Mouse (Mus musculus) adrenal gland, adult 8-10 months (tissue): ENCODE results near the gene Pde1c. TPM values are rescaled to one million over a fixed set of nuclear protein-coding genes. Genes with fewer than 3 reads are reported as not detected.

Experiments
- DNase-seq: peaks from one replicate; pipeline ENCODE4 v3.0.0; 2022
- total RNA-seq, 4 experiments: library from RNA; stranded (reverse); gene quantifications; 2 replicates each; pipeline ENCODE4 v1.2.4; 2022

Pde1c gene
- total RNA-seq, 4 experiments from 2014 or later = 0.14 to 0.40 (median 0.29) TPM

DNA sequence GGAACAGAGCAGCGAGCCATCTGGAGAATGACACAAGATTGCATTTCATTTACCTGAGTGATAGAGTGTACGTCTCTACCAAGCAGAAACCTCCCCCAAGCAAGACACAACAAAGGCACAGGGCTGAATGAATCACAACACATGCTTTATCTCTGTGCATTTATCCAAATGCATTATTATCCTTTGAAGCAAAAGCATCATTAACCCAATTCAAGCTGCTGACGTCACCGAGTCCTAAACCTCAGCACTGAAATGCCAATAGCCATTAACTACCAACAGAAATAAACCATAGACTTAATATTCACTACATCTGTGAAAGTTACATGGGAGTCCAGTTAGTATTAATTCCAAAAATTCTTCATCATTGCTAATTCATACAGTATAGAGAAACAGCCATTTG, 127.4 kb downstream of the Pde1c start:
- no peak for DNase-seq

DNA sequence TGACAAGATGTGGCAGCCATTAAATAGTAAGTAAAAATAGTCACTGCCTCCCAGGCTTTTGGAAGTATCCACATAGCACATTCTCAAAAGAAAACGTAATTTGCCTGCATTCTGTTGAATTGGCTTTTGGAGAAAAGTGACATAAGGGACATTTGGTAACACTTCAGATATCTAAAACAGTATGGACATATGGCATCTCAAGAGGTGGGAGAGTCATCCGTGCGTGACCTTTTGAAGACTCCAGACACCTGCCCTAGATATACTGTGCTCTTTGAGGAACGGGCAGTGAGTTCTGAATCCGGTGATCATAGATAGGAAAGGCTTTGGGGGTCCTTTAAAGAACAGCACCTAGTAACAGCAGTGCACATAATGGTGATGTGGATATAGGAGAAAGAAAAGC, 143.1 kb downstream of the Pde1c start:
- no peak for DNase-seq

DNA sequence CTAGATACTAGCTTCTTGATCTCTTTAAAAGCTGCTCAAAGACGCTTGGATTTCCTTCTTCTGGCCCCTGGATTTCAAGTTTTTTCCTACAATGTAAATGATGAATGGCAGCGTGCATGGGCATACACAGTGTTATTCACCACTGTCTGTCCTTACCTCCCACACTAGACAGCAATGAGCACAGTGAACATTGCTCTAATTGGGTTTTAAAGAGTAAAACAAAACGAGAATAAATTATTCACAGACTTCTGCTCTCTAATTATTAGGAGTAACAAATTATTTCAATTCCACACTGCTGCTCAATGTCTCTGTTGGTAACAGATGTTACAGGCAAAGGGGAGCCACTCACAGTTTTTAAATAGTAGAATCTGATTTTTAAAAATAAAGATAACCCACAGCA, 146.0 kb downstream of the Pde1c start:
- no peak for DNase-seq

DNA sequence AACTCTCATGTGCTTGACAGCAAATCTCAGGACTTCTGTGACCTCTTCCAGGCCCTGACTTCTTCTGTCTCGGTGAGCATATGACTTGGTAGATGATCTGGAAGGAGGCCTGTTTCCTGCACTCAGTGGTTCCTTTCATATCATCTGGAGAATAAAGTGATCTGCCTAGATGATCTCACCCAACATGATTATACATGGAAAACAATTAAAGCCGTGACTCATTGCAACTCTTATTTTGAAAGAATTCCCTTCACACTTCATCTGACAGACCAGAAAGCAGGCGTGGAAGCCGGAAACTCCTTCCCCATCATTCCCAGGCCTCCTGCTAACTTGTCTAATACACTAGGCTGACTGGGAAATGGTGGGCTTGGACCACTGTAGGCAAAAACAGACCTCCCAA, 152.7 kb downstream of the Pde1c start:
- DNase-seq = no peak

GRCm38 (mm10) chr6:56389178-56389577, 179.7 kb downstream of the Pde1c start:
- DNase-seq = no peak

DNA sequence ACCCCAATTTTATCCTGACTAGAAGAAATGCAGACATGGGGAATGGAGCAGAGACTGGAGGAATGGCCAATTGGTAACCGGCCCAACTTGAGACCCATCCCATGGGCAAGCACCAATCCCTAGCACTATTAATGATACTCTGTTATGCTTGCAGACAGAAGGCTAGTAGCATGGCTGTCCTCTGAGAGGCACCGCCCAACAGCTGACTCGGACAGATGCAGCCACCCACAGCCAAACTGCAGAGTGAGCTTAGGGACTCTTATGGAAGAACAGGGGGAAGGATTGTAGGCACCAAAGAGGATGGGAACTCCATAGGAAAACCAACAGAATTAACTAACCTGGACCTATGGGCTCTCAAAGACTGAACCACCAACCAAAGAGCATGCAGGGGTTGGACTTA, 192.5 kb downstream of the Pde1c start:
- no peak for DNase-seq

DNA sequence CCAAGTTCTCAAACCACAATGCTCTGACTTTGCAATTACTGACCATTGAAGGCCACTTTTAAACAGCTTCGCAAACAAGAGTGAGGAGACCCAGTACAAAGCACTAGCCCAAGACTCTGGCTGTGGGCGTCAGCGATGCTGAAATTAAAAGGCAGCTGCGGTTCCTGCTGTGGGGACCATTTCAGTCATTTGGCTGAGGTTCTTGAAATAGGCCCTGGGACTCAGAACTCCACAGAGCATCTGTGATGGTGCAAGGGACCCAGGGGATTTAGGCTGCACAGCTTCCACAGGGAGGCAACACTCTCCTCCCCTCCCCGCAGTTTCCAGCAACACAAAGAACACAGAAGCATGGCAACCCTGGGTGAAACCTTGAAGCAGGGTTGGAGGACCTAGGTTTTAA, 194.7 kb downstream of the Pde1c start:
- no peak for DNase-seq

DNA sequence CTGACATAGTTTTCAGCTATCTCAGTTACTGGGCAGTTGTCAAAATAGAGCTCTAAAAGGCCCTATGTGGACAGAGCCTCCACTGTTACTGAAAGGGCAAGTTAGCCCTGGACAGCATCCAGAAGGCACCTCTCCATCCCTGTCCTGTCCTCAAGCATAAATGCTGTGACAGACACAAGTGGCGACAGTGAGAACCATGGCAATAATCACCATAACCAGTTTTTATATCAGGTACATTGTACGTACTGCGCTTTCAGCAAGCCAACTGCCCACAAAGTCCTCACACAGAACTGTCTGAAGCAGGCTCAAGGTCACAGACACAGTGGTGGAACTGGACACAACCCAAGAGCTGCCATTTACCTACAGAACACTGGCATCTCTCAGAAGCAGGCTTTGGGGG, 195.2 kb downstream of the Pde1c start:
- no peak for DNase-seq

DNA sequence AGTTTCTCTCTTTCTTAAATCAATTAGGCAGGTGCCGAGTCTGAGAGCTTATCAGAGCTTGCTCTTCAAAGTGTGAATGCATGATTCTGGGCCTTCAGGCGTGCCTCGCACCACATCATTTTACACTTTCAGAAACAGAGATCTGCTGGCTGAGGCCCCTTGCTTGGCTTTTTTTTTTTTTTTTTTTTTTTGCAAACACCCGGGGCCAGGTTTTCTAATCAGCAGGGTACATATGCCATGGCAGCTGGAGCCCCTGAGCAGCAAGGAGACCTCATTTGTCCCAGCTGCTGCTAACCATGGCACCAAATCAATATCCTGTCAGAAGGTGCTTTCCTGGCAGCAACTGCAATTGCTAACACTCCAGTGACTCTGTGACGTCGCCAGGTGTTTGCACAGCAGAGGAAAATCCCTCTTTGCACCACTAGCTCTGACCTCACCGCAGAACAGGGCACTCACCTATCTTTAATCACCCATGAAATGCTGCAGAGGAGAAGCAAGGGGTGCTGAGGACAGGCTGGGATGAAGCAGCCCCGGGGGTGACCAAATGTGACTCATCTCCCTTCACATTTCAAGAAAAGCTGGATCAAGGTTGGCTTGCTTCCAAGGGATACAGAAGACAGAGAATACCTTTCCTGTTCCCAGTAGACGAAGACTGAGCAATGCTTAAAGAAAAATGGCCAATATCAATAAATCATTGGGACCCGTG, 195.7 kb downstream of the Pde1c start:
- DNase-seq = no peak

DNA sequence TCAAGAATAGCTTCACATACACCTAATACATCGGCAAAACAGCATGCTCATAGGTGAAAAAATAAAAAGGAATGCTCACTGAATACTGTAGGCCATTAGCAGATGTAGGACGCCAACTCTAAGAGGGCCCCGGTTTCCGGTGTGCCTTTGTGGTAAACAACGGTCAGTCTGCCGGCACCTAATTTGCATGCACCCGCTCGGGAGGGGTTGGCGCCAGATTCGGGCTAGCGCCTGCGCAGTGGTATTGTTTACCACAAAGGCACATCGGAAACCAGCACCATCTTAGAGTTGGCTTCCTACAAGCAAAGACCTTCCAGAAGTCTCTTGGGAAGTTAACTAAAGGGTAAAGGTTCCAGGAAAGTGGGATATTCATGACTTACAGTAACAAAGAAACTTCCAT, 199.4 kb downstream of the Pde1c start:
- DNase-seq = no peak

- no peak for DNase-seq
Measured at GRCm38 (mm10) chr6:56368116-56368515, 200.8 kb downstream of the Pde1c start.

DNA sequence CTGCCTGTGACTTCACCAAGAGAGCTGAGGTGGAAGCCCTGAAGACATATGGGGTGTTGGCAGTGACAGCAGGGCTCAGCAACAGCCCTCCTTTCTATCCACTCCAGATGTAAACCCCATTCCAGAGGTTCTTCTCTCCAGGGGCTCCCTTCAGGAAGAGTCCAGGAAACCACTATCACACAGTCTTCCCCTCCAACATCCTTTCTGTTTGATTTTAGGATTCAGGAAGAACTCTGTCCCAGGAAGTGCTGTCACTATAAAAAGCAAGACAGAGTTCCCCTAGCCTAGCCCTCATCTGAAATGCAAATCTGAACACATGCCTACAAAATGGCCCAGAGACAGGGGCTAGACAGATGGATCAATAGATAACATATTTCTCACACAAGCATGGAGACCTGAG, 201.6 kb downstream of the Pde1c start:
- no peak for DNase-seq

GRCm38 (mm10) chr6:56362650-56363049, 206.3 kb downstream of the Pde1c start:
- no peak for DNase-seq

DNA sequence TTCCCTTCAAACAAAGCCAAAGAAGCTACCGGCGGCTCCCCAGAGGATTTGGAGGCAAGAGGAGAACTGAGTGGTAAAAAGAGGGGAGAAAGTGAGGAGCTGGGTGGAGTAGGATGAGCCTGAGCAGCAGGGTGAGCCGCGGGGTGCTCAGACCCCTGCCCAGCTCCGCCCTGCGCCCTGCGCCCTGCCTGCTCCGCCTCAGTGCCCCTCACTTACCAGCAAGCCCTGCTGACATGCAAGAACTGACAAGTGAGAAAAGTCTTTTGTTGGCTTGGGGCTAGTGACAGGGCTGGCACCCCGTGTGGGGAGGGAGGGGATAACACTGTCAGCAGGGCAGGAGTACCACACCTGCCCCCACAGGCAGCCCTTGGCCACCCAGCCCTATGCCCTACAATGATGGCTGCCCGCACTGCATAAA, 206.8 kb downstream of the Pde1c start:
- DNase-seq = no peak

DNA sequence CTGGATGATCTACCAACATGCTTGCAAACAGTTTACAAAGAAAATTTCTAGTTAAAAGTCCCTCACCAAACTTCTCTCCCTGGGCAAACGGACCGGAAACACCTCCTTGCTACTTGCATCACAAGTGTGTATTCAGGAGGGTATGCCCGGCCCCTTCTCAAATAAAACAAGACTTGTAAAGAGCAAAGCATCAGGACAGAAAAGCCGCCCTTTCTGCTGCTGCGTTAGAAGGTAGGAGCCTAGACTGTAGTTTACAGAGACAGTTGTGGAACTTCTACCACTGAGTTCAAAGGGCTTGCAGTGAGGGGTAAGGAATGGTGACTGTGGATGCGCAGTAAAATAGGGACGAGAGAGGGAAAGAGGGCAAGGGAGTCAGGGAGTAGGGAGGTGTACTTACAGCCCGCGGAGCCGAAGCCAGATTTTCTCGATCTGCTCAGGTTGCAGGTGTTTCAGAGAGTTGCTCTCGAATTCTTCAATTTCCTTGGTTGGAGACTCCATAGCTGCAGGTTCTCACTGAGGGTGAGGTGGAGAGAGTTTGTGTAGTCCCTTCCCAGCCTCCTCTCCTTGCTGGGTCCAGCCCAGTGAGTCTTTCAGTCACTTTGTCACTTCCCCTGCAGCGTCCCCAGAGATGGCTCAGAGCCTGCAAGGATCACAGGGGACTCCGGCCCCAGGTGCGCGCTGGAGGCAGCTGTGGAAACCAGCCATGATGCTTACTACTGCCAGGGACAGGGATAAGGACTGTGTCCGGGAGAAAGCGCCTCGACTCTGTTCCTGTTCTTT, 207.4 kb downstream of the Pde1c start:
- DNase-seq = no peak

DNA sequence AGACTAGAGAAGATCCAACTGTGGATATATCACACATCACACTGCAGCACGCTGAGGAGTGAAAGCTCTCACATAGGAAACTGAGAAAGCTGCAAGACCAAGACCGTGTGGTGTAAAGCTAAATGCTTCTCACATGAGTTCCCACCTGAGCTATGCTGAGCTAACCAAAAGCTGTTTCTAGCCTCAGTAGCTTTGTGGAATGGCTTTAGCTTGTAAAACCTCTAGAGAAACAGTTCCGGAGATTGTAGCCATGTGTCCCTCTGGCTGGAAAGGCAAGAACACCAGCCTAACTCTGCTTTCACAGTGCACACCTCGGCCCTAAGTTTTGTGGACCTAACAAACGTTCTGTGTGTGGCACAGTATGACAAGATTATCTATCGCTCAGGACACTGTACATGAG, 208.8 kb downstream of the Pde1c start:
- DNase-seq = no peak

- DNase-seq = no peak
Measured at GRCm38 (mm10) chr6:56359126-56359525, 209.8 kb downstream of the Pde1c start.

GRCm38 (mm10) chr6:56347207-56347606, 221.7 kb downstream of the Pde1c start:
- DNase-seq = no peak

- no peak for DNase-seq
Measured at GRCm38 (mm10) chr6:56345082-56345481, 223.8 kb downstream of the Pde1c start.

DNA sequence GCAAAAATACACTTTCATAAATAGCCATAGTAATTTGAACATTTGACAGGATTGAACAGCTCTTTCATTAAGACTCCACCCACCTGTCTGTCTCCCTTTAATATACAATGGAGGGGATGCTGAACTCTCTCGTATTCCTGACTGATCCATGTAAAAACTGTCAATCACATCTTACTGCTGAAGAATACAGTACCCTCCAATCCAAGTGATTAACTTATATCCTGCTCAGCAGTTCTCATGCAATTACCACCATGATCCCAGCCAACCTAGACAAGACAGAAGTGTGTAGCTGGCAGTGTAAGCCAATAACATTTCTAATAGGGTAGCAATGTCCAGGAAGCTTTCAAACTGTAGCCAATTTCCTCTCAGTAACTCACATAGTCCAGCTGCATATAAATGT, 226.9 kb downstream of the Pde1c start:
- no peak for DNase-seq

DNA sequence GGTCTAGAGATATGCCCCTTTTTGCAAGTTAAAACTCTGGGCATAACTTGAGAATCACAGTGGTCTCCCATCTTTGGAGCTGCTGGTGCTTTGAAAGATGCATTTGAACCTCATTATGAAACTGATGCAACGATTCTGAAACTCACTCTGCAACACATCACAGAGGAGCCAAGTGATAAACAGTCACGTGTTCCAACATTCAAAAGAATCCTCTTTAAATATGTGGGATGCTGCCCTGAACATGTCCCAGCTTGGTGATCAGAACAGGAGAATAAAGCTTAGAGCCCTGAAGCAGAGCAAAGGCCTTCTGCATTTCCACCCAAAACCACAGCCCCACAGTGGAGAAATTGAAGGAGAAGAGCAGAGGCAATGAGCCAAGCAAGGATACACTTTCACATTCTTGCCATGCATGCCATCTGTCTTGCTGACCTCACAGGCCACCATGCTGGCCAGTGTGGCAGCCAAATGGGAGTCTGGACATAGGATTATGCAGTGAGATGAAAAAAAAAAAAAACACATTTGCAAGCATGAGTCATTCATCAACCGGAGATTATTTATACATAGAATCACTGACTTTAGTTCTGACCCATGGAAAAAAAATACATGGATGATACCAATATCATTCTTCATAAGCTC, 233.0 kb downstream of the Pde1c start:
- no peak for DNase-seq

GRCm38 (mm10) chr6:56332149-56332548, 236.8 kb downstream of the Pde1c start:
- DNase-seq = no peak

GRCm38 (mm10) chr6:56331432-56331831, 237.5 kb downstream of the Pde1c start:
- DNase-seq = no peak

DNA sequence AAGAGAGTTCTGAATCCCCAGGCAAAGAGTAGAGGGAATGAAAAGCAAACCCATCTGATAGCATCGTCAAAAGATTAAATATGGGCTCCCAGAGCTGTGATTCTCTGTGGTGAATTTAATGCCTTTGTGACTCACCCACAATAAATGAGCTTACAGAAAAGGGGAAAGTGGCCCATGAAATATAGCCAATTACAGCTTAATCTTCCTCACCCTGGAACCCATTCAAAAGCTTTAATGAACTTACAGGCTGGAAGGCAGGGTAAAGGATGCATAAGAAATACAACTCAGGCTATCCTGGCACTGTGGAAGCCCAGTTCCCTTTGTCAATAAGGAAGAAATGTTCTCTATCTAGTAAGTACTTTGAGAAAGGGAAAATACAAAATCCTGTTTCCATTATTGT, 240.8 kb downstream of the Pde1c start:
- no peak for DNase-seq
